Mouse (Mus musculus) liver, embryonic 14.5 days (tissue): ENCODE results near the gene Arfip1. TPM values are rescaled to one million over a fixed set of nuclear protein-coding genes. Genes with fewer than 3 reads are reported as not detected.

ENCODE experiments used
- ATAC-seq: fragments of 200-750 bp; cut with Nextera tagmentation; 2 replicates; pipeline ENCODE4 v1.8.0; 2017; ENCODE audit warnings: moderate number of reproducible peaks, mild to moderate bottlenecking, moderate library complexity; ENCODE audit not compliant: insufficient read depth
- DNase-seq, 3 experiments: peaks; one replicate each; pipeline ENCODE4 v3.0.0-alpha.2; 2012 to 2013; ENCODE audit warnings: low read depth in 3 of 3, low spot score in 3 of 3
- H3K27ac ChIP-seq: fragments of 300-500 bp; sonication (generic); 2 replicates; pipeline ENCODE4 v1.5.1; 2014; ENCODE audit warnings: moderate library complexity, mild to moderate bottlenecking, control low read depth, inconsistent platforms
- H3K27me3 ChIP-seq: fragments of 300-500 bp; sonication (generic); 2 replicates; pipeline ENCODE4 v1.6.1; 2014; ENCODE audit warnings: mild to moderate bottlenecking, low read length, moderate library complexity; ENCODE audit not compliant: control insufficient read depth, insufficient read depth
- H3K36me3 ChIP-seq: fragments of 300-500 bp; sonication (generic); replicated peaks from 2 replicates; pipeline ENCODE4 v1.6.1; 2014; ENCODE audit warnings: low read depth; ENCODE audit not compliant: control insufficient read depth, insufficient read depth
- H3K4me1 ChIP-seq, 2 experiments: fragments of 200-500 bp in 1 of 2; fragments of 300-500 bp in 1 of 2; sonication (generic) in 1 of 2; replicated peaks; 2 replicates each; pipeline ENCODE4 v1.6.1; 2012 to 2014; ENCODE audit warnings: antibody characterized with exemption in 1 of 2, inconsistent platforms in 1 of 2, low read length in 1 of 2; ENCODE audit not compliant: control insufficient read depth in 2 of 2, insufficient read depth in 2 of 2
- H3K4me2 ChIP-seq: fragments of 300-500 bp; sonication (generic); 2 replicates; pipeline ENCODE4 v1.6.1; 2014; ENCODE audit warnings: low read depth, mild to moderate bottlenecking, control low read depth, moderate library complexity
- H3K4me3 ChIP-seq, 2 experiments: fragments of 200-500 bp in 1 of 2; fragments of 300-500 bp in 1 of 2; sonication (generic) in 1 of 2; 2 replicates each; pipeline ENCODE4 v1.5.1; 2012 to 2014; ENCODE audit warnings: low read depth in 2 of 2, low read length in 2 of 2, mild to moderate bottlenecking in 2 of 2, control low read depth in 1 of 2, inconsistent platforms in 1 of 2, moderate library complexity in 1 of 2; ENCODE audit not compliant: insufficient read depth in 1 of 2
- H3K9ac ChIP-seq: fragments of 300-500 bp; sonication (generic); replicated peaks from 2 replicates; pipeline ENCODE4 v1.6.1; 2014; ENCODE audit warnings: mild to moderate bottlenecking, control low read depth, moderate library complexity
- H3K9me3 ChIP-seq: fragments of 300-500 bp; sonication (generic); 2 replicates; pipeline ENCODE4 v1.6.1; 2016; ENCODE audit warnings: low read length, mixed read lengths; ENCODE audit not compliant: control insufficient read depth
- CTCF ChIP-seq: IDR thresholded peaks from 2 replicates; pipeline ENCODE4 v1.5.1; 2016; ENCODE audit warnings: antibody characterized with exemption, low read depth, control low read depth
- EP300 ChIP-seq: IDR thresholded peaks from 2 replicates; pipeline ENCODE4 v1.6.1; 2016; ENCODE audit warnings: antibody characterized with exemption, low read depth
- WGBS: fragments of 180-500 bp; shearing (Covaris S2); extraction: QIAGEN DNeasy Blood & Tissue Kit; methylation state at CpG from one replicate; pipeline ENCODE4 v1.1.7; 2014; ENCODE audit not compliant: insufficient replicate concordance; 5-methylcytosine and 5-hydroxymethylcytosine counted together
- polyA plus RNA-seq, 2 experiments: library from polyadenylated mRNA; depleted of rRNA in 1 of 2; stranded (reverse) in 1 of 2; unstranded in 1 of 2; fragments of >200 nt; fragmentation: Nextera tagmentation in 1 of 2; extraction: Ambion mirVana in 1 of 2; gene quantifications; 2 replicates each; pipeline versions ENCODE4 v1.2.1 to v1.2.3; 2012 to 2014

The Arfip1 gene
- polyA plus RNA-seq, 2 experiments: 5.3 to 12.0 TPM

DNA sequence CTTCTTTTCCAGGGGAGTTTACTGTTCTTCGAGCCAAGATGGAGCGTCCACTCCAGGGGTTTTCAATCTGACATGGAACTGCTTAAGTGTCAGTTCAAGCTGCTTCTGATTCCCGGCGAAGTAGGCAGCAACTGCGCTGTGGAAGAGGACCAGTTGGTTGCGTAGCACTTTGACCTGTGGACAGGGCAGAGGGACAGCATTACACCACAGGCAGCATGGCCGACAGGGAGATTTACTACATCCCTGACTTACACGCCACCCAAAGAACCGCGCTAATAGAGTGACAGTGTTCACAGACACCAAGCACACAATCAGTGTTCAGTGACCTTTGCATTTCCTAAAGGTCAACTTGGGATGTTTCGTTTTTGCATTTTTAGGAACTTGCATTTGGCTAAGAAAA lies 84.7 kb downstream of the Arfip1 start:
- H3K36me3 ChIP-seq: no peaks in the 10 kb centered on the region
- H3K4me1 ChIP-seq: peaks cover 0 to 2% of the 10 kb centered on the region in 2 experiments; a peak in 1 of 4 replicates
- H3K9me3 ChIP-seq: no peaks in the 10 kb centered on the region
- H3K27ac ChIP-seq: no peak overlapping the region
- no peak overlapping the region for H3K4me2 ChIP-seq
- DNase-seq (no peak), ATAC-seq (no peak)
- H3K27me3 ChIP-seq: no peaks in the 10 kb centered on the region
- H3K4me3 ChIP-seq: no peak overlapping the region
- 83% methylated on average over 11 of the region's 11 CpGs for WGBS
- no peak for TF ChIP-seq CTCF
- no peak for TF ChIP-seq EP300
- no peak overlapping the region for H3K9ac ChIP-seq

DNA sequence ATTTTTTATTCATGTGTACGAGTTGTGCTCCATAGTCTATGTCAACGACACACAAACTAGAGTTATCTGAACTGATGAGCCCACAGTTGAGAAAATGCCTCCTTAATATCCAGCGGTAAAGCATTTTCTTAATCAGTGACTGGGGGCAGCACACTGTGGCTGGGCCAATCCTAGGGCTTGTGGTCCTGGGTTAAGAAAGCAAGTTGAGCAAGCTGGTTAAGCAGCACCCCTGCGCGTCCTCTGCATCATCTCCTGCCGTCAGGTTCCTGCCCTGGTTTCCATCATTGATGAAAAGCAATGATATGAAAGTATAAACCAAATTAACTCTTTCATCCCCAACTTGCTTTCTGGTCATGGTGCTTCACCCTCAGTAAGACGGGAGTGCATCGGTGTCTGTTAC lies 89.8 kb downstream of the Arfip1 start:
- DNase-seq (no peak), ATAC-seq (no peak)
- no peak overlapping the region for H3K4me3 ChIP-seq
- H3K27me3 ChIP-seq: no peaks in the 10 kb centered on the region
- peaks cover 0 to 2% of the 10 kb centered on the region in 2 experiments; a peak in 1 of 4 replicates for H3K4me1 ChIP-seq
- no peak overlapping the region for H3K4me2 ChIP-seq
- H3K36me3 ChIP-seq: no peaks in the 10 kb centered on the region
- no peak overlapping the region for H3K9ac ChIP-seq
- no peak overlapping the region for H3K27ac ChIP-seq
- WGBS: 76% methylated on average over 8 of the region's 8 CpGs
- no peaks in the 10 kb centered on the region for H3K9me3 ChIP-seq
- no peak for TF ChIP-seq EP300
- no peak for TF ChIP-seq CTCF

DNA sequence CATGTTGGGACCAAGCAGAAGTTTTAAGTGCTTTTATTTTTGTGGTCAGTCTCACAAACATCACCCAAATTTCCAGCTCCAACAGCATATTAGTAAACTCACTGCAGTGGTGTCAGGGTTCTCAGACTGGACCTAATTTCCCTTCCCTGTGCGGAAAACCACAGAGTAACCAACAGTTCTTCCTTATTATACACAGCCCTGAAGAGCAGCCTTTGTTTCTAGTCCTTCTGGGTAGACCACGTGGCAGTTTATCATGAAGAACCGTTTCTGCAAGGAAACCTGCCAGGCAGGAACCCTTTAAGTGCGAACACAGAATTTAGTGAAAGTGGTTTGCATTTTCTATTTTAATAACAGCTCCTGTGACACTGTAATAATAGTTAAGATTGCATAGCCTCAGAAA lies 90.3 kb downstream of the Arfip1 start:
- Histone ChIP-seq H3K27me3 (no peaks in the 10 kb centered on the region), H3K9me3 (no peaks in the 10 kb centered on the region), H3K27ac (no peak overlapping the region), H3K9ac (no peak overlapping the region), H3K36me3 (no peaks in the 10 kb centered on the region), H3K4me2 (no peak overlapping the region), H3K4me3 (no peak overlapping the region), H3K4me1 (no peaks in the 10 kb centered on the region; a peak in 1 of 4 replicates)
- no peak for DNase-seq
- TF ChIP-seq CTCF: no peak
- TF ChIP-seq EP300: no peak
- WGBS: 21% methylated on average over 4 of the region's 4 CpGs
- no peak for ATAC-seq

DNA sequence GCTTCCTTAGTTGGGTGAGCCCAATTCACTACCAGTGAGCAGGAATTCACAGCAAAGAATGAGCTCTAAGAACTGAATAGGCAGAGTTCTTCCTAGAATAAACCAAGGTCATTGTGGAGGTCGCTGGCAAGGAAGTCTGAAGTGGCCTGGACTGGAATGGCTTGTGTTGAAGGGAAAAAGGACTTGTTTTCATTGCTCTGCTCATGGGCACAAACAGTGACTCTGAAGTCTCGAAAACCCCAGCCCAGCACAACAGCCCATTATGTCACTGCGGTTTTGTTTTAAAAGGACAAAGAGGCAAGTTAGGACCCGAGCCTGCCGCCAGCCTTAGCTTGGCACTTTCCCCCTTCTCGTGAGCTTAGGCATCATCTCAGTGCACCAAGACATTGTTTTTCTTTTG lies 93.7 kb downstream of the Arfip1 start:
- DNase-seq (no peak), ATAC-seq (no peak)
- H3K9me3 ChIP-seq: no peaks in the 10 kb centered on the region
- H3K4me3 ChIP-seq: no peak overlapping the region
- H3K36me3 ChIP-seq: no peaks in the 10 kb centered on the region
- 70% methylated on average over 6 of the region's 6 CpGs for WGBS
- no peak overlapping the region for H3K27ac ChIP-seq
- H3K4me2 ChIP-seq: no peak overlapping the region
- H3K4me1 ChIP-seq: no peaks in the 10 kb centered on the region; a peak in 1 of 4 replicates
- no peak for TF ChIP-seq CTCF
- no peak for TF ChIP-seq EP300
- H3K9ac ChIP-seq: no peak overlapping the region
- H3K27me3 ChIP-seq: no peaks in the 10 kb centered on the region

DNA sequence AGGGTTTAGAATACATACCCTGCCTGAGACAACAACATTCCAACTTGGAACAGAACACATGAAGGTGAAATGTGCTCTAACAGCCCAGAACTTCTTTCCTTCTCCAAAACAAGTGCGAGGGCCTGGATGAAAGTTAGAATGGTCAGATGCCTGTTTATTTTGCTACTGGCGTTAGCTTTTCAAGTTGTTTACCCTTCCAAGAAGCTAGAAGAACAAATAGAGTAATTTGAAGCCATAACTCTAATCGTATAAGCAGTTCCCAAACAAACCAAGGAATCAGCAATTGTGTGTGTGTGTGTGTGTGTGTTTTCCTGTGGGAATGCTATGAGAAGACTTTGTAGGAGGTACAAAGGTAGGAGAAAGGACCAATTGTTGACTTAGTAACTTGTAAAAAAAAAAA lies 97.5 kb downstream of the Arfip1 start:
- H3K36me3 ChIP-seq: no peaks in the 10 kb centered on the region
- WGBS: 61% methylated on average over 3 of the region's 3 CpGs
- DNase-seq: no peak

More for the DNA sequence above, 97.5 kb downstream of the Arfip1 start:
- Histone ChIP-seq H3K27me3 (peaks cover 10% of the 10 kb centered on the region), H3K9ac (no peak overlapping the region), H3K27ac (no peak overlapping the region), H3K4me1 (peaks cover 5 to 6% of the 10 kb centered on the region in 2 experiments), H3K9me3 (no peaks in the 10 kb centered on the region), H3K4me2 (no peak overlapping the region), H3K4me3 (no peak overlapping the region)
- TF ChIP-seq CTCF: no peak
- no peak for ATAC-seq
